Mouse (Mus musculus): ENCODE data around the gene Bcl2l15. TPM values are rescaled to one million over a fixed set of nuclear protein-coding genes. Genes with fewer than 3 reads are reported as not detected.
A peak's percentile ranks its signal among the peaks of the same experiment; 100 is the strongest.

Bcl2l15 gene
- polyA plus RNA-seq, 1 experiment from 2014 or later = 1.7 TPM

DNA sequence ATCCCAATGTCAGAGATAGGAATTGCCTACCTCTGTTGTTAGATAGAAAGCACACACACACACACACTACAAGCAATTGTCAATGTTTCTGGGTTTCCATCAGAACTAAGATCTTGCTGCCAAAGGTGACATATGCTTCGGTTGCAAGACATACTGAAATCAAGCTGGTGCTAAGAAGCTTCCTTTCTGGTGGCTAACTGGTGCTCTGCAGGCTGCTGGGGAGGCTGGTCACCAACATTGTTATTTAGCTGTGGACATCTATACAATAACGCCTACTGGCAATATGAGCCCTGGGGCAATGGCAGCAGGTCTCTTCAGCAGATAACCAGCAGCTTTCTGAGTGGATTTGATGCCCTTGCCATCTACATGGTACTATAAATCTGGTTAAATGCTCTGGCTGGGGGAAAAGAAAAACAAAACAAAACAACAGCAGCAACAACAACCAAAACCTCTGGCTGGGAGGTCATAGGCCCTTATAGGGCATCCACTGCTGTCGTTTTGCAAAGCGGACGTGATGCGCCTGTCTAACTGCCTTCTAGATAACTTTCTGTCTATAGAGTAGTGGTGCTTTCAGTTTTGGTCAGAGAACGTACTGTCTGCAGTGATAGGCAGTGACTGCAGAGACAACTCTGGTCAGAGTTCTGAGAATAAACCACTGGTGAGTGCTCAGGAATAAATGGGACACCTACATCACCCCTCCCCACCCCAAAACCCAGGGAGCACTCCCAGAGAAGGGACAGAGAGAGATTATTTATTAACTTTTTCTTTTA lies 24.8 kb downstream of the Bcl2l15 start:
- Histone ChIP-seq H3K4me1 (no peaks in the 10 kb centered on the region), H3K27me3 (replicated peaks) (no peaks in the 10 kb centered on the region), H3K9ac (no peak overlapping the region), H3K27ac (no peak overlapping the region), H3K4me3 (no peak overlapping the region), H3K36me3 (no peaks in the 10 kb centered on the region), H3K4me2 (no peak overlapping the region), H3K9me3 (replicated peaks) (no peaks in the 10 kb centered on the region)
- ATAC-seq = no peak
- WGBS (ENCODE audit: insufficient replicate concordance) = 66% methylated on average over 7 of the region's 7 CpGs

DNA sequence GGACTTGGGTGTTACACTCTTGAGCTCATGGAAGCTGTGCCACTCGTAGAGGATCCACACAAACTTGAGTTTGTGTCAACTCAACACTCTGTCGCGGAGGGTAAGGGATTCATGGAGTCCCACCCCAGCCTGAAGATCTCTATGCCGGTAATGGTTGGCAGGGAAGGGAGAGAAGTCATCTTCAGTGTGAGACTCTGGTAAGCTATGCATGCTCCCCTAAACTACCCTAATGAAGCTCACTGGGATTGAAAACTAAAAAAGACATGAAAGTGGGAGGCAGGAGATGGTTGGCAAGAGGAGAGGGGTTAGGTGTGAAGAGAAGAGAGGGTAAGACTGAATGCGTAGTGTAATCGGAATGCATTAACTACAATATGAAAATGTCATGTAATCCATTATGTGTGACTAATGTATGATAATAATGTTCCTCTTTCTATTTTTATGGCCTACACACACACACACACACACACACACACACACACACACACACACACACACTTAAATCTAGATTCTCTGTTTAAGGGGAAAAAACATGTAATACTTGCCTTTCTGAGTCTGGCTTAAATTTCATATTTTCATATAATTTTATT lies 25.7 kb downstream of the Bcl2l15 start:
- Histone ChIP-seq H3K27me3 (replicated peaks) (no peaks in the 10 kb centered on the region), H3K9me3 (replicated peaks) (no peaks in the 10 kb centered on the region), H3K36me3 (no peaks in the 10 kb centered on the region), H3K4me1 (no peaks in the 10 kb centered on the region), H3K27ac (no peak overlapping the region), H3K4me2 (no peak overlapping the region), H3K4me3 (no peak overlapping the region), H3K9ac (no peak overlapping the region)
- 84% methylated on average over 6 of the region's 6 CpGs for WGBS (ENCODE audit: insufficient replicate concordance)
- no peak for ATAC-seq

GRCm38 (mm10) chr3:103858881-103859801 lies 26.7 kb downstream of the Bcl2l15 start, which contains the start of gene Ptpn22:
Ptpn22 (plus strand) TSS chr3:103859795.
- Histone ChIP-seq H3K4me2 (peak within 1 kb of the TSS; percentile 33), H3K9me3 (replicated peaks) (no peaks in the 10 kb centered on the region), H3K9ac (no peak within 1 kb of the TSS), H3K27me3 (replicated peaks) (no peaks in the 10 kb centered on the region), H3K36me3 (no peaks in the 10 kb centered on the region), H3K4me3 (0 out of 2 replicates have a peak within 1 kb of the TSS, but pooled peaks have one; percentile 16), H3K27ac (peak within 1 kb of the TSS; percentile 27; the same call in 1 of the 2 replicates), H3K4me1 (no peaks in the 10 kb centered on the region)
- 38% methylated on average over 12 of the region's 12 CpGs for WGBS (ENCODE audit: insufficient replicate concordance)
- ATAC-seq = 0 out of 2 replicates have a peak, but pooled peaks have one; percentile 40

- Histone ChIP-seq H3K4me3 (no peak overlapping the region), H3K27ac (0 out of 2 replicates have a peak overlapping the region, but pooled peaks have one; percentile 5), H3K36me3 (no peaks in the 10 kb centered on the region), H3K9ac (no peak overlapping the region), H3K4me2 (peak overlapping the region; percentile 33), H3K4me1 (no peaks in the 10 kb centered on the region), H3K9me3 (replicated peaks) (no peaks in the 10 kb centered on the region), H3K27me3 (replicated peaks) (no peaks in the 10 kb centered on the region)
- 0 out of 2 replicates have a peak, but pooled peaks have one; percentile 10 for ATAC-seq
- 36% methylated on average over 6 of the region's 6 CpGs for WGBS (ENCODE audit: insufficient replicate concordance)
These were observed 27.5 kb downstream of the Bcl2l15 start for GRCm38 (mm10) chr3:103859851-103860391.

GRCm38 (mm10) chr3:103862721-103863220 lies 30.4 kb downstream of the Bcl2l15 start:
- no peak overlapping the region for H3K9ac ChIP-seq
- ATAC-seq = no peak
- no peaks in the 10 kb centered on the region for H3K4me1 ChIP-seq
- no peak overlapping the region for H3K27ac ChIP-seq
- no peaks in the 10 kb centered on the region for H3K36me3 ChIP-seq
- no peak overlapping the region for H3K4me3 ChIP-seq
- H3K4me2 ChIP-seq = no peak overlapping the region
- no peaks in the 10 kb centered on the region for H3K9me3 ChIP-seq (replicated peaks)
- WGBS (ENCODE audit: insufficient replicate concordance) = 65% methylated on average over 4 of the region's 4 CpGs
- H3K27me3 ChIP-seq (replicated peaks) = no peaks in the 10 kb centered on the region

GRCm38 (mm10) chr3:103864200-103864599 lies 31.8 kb downstream of the Bcl2l15 start:
- WGBS (ENCODE audit: insufficient replicate concordance) = 75% methylated on average over 6 of the region's 6 CpGs
- Histone ChIP-seq H3K4me3 (no peak overlapping the region), H3K9me3 (replicated peaks) (no peaks in the 10 kb centered on the region)

DNA sequence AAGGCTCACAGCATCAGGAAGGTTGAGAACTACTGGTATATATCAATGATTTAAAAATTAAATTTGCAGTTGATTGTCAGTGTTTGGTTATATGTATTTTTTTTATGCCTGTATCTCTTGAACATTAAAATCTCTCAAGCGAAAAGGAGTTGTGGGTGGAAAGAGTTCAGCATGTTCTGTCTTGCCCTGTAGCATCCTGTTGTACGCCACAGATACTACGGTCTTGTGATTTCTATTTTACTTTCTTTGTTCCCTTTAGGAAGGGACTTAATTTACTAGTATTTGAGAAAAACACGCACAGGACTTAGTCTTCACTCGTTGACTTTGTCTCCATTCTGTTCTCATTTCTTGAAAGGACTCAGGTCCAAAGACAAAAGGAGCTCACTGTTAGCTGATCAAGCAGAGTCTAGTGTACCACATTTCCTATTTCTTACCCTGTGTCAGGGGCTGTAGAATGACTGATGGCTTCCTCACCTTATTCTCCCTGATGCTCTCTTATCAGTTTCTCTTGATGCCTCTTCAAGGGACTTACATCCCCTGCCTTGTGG lies 35.1 kb downstream of the Bcl2l15 start:
- H3K9me3 ChIP-seq (replicated peaks) = no peaks in the 10 kb centered on the region
- H3K27ac ChIP-seq = no peak overlapping the region
- H3K36me3 ChIP-seq = no peaks in the 10 kb centered on the region
- no peak for ATAC-seq
- H3K9ac ChIP-seq = no peak overlapping the region
- 80% methylated on average over 5 of the region's 5 CpGs for WGBS (ENCODE audit: insufficient replicate concordance)
- no peaks in the 10 kb centered on the region for H3K27me3 ChIP-seq (replicated peaks)
- no peaks in the 10 kb centered on the region for H3K4me1 ChIP-seq
- no peak overlapping the region for H3K4me3 ChIP-seq
- H3K4me2 ChIP-seq = no peak overlapping the region

More at GRCm38 (mm10) chr3:103864200-103864599, 31.8 kb downstream of the Bcl2l15 start:
- no peak overlapping the region for H3K4me2 ChIP-seq
- ATAC-seq = no peak
- H3K27ac ChIP-seq = no peak overlapping the region
- H3K27me3 ChIP-seq (replicated peaks) = no peaks in the 10 kb centered on the region
- no peak overlapping the region for H3K9ac ChIP-seq
- H3K4me1 ChIP-seq = no peaks in the 10 kb centered on the region
- H3K36me3 ChIP-seq = no peaks in the 10 kb centered on the region

DNA sequence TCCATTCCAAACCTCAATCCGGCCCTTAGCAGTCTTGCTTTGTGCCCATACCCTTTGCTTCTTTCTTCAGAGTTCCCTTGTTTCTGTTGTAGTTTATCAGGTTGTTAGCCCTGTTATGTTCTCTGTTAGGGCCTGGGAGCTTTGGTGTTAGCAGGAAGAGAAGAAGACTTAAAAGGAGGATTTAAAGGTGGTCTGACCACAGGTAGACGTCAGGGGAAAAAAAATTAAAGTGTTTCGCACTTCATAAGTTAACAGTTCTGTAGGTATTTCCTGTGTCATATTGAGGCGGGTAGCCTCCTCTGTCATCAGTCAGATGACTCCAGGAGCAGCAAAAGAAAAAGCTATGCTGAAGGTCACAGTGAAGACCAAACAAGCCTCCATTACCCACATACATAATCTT lies 35.6 kb downstream of the Bcl2l15 start:
- no peak for ATAC-seq
- no peak overlapping the region for H3K9ac ChIP-seq
- WGBS (ENCODE audit: insufficient replicate concordance) = 61% methylated on average over 4 of the region's 4 CpGs
- H3K4me2 ChIP-seq = no peak overlapping the region
- no peaks in the 10 kb centered on the region for H3K4me1 ChIP-seq
- H3K4me3 ChIP-seq = no peak overlapping the region
- H3K9me3 ChIP-seq (replicated peaks) = no peaks in the 10 kb centered on the region
- H3K27me3 ChIP-seq (replicated peaks) = no peaks in the 10 kb centered on the region
- no peak overlapping the region for H3K27ac ChIP-seq
- H3K36me3 ChIP-seq = no peaks in the 10 kb centered on the region

DNA sequence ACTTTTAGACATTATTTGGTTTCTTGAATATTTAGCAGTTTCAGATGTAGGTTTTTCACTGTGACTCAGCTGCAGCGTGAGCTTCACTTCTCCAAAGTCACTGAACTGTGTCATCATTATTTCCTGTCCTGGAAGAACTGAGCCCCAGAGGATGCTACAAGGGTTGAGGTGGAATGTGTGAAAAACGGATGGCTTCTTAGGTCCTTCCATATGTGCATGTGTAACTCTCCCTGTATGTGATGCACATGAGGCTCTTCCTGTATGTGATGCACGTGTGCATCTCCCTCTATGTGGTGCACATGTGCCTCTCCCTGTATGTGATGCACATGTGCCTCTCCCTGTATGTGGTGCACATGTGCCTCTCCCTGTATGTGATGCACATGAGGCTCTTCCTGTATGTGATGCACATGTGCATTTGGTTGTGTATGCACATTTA lies 40.3 kb downstream of the Bcl2l15 start:
- WGBS (ENCODE audit: insufficient replicate concordance) = 41% methylated on average over 3 of the region's 3 CpGs
- H3K36me3 ChIP-seq = no peaks in the 10 kb centered on the region
- no peaks in the 10 kb centered on the region for H3K4me1 ChIP-seq
- H3K4me3 ChIP-seq = no peak overlapping the region
- ATAC-seq = no peak
- no peak overlapping the region for H3K4me2 ChIP-seq
- no peaks in the 10 kb centered on the region for H3K27me3 ChIP-seq (replicated peaks)
- H3K27ac ChIP-seq = no peak overlapping the region
- no peaks in the 10 kb centered on the region for H3K9me3 ChIP-seq (replicated peaks)
- H3K9ac ChIP-seq = no peak overlapping the region

DNA sequence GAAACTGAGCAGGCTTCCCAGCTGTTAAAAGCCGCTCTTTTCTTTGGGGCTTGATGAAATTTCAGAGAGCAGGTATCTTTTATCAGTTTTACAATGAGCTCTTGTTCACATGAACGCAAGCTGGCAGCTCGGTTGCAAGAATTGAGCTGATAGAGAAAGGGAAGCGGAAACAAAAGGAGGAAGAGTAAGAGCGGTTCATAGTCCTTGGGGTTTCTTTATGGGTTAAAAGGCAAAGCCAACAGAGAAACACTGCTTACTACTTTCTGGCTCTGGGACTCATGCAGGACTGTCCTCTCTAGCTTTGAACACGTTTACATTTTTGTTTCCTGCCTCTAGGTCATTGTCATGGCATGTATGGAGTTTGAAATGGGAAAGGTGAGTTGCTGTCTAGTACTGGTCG lies 41.9 kb downstream of the Bcl2l15 start:
- no peaks in the 10 kb centered on the region for H3K36me3 ChIP-seq
- no peak overlapping the region for H3K27ac ChIP-seq
- no peak overlapping the region for H3K4me2 ChIP-seq
- no peak overlapping the region for H3K9ac ChIP-seq
- ATAC-seq = no peak
- H3K4me1 ChIP-seq = no peaks in the 10 kb centered on the region
- no peak overlapping the region for H3K4me3 ChIP-seq
- H3K9me3 ChIP-seq (replicated peaks) = no peaks in the 10 kb centered on the region
- H3K27me3 ChIP-seq (replicated peaks) = no peaks in the 10 kb centered on the region
- WGBS (ENCODE audit: insufficient replicate concordance) = 32% methylated on average over 7 of the region's 7 CpGs

- ATAC-seq = no peak
- Histone ChIP-seq H3K36me3 (no peaks in the 10 kb centered on the region), H3K4me1 (no peaks in the 10 kb centered on the region), H3K27me3 (replicated peaks) (no peaks in the 10 kb centered on the region), H3K9me3 (replicated peaks) (no peaks in the 10 kb centered on the region), H3K4me3 (no peak overlapping the region), H3K9ac (no peak overlapping the region), H3K4me2 (no peak overlapping the region), H3K27ac (no peak overlapping the region)
- WGBS (ENCODE audit: insufficient replicate concordance) = 66% methylated on average over 11 of the region's 11 CpGs
These were observed 53.5 kb downstream of the Bcl2l15 start for GRCm38 (mm10) chr3:103885946-103886345.

All from liver, embryonic 12.5 days (tissue).